Mouse (Mus musculus) adrenal gland (tissue): Measurements from ENCODE around the gene Tnfrsf11a.
"Not testable (repeated sequence)": the region's sequence is repeated elsewhere in the genome, so short reads cannot be mapped to it uniquely, and the experiment has no call there.

ENCODE experiments used
- intact Hi-C: fragments of 180-260 bp; cut with DNase I; formaldehyde crosslinking; loops from one replicate; pipeline ENCODE4 v1.15.1; 2025

Gene Tnfrsf11a

DNA sequence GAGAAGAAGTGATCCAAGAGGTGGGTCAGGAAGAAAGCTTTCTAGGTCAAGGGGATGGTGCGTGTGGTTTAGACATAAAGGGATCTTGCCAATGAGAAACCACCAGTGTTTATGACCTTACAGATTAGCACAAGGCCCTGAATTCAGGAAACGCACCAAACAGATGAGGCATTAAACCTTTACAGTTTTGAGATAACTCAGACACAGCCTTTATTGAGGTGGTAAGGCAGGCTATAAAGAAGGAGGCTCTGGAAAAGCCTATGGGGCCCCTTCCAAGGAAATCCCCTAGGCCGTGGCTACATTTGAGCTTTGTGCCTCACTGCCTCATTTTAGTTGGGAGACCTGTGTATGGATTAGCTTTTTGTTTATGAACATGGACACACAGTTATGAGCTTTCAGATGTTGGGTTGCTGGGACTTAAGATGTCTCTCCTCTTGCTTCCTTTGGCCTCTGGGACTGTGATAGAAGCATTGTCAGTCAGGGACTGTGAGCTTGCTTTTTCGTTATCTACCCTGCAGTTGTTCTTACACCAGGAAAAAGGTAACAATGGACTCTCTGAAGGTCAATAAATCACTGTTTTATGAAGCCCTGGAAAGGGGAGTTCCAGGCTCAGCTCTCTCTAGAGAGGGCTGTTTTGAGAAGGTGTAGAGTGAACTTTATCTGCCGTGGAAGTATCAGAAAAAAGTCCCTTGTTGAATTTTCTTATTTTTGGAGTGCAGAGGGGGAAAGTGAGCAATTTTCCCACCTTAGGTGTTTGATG lies 3.9 kb downstream of the Tnfrsf11a start:
- intact Hi-C loops, result no loop called here

DNA sequence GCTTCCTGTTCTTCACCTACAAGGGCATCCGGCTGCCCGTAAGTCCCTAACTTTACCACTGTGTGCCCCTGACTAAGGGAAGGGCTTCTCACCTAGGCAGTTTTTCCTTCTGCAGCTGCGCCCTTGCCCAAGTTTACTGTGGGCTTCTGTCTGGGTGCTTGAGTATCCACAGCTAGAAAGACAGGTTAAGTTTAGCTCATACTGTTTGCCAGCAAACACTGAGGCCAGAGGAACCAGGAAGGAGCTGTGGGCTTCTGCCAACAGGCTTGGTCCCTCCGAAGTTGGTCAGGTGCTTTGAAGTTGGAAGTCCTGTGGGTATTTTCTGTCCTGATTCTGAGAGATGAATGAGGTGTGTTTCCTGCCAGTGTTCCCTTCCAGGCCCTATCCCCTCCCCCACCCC lies 4.6 kb downstream of the Tnfrsf11a start:
- intact Hi-C loops, result no loop called here

DNA sequence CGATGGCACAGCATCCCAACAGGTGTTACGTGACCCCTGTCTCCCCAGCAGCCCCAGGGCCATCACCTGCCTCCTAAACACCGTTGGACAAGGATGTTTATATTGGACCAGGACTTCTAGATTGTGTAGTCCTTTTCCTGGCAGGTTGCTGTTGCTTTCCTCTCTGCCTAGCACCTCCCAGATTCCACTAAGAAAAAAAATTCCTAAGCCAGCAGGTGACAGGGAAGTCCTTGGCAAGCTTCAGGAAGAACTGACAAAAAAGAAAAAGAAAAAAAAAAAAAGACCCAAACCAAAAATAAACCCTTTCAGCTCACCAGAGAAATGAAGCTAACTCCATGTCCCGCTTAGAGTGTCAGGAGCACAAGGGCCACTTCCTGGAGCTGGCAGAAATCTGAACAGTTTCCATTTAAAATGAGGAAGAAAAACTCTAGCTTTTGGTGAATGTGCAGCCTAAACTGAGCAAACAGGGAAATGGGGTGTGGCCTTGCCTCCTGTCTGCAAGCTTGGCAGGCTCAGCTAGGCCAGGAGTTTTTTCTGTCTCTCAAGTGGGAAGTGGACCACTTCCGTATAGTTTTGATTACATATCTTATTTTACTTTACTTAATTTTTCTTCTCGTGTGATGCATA lies 6.3 kb downstream of the Tnfrsf11a start:
- intact Hi-C loops, result no loop called here

DNA sequence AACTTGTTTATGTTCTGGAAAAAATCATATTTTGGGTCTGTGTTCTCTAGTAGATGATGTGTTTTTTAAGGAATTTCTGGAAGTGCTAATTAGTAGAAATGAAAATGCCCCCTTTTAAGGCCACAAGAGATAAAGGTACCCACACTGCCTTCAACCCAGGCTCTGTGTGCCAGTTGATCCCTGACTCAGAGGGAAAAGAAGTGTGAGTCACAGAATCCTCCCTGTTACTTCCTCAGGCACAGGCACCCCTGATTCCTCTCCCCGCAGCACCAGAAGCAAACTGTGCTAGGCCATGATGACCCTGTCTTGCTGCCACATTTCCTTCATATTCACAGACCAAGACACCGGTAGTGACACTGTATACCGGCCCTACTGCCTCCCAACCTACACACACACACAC lies 9.6 kb downstream of the Tnfrsf11a start:
- intact Hi-C loops, result no loop called here

- intact Hi-C loops, result no loop called here
Observed at GRCm38 (mm10) chr1:105794670-105795069, 14.2 kb downstream of the Tnfrsf11a start.

DNA sequence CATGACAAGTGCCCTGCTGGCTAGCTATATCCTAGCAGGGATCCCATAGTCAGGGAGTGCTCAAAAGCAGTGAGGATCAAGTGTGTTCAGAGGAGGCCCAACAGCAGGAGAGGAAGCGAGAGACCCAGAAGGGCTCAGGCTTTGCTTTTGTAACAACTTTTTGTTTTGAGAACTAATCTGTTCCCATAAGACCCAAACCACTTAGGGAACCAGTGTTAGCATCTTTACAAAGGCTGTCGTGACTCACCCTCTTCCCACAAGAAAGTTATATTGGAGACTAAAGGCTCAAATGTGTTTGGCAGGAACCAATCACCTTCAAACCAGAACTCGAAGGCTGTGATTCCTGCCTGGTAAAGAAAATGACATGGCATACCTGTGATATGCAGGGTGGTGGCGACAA lies 15.2 kb downstream of the Tnfrsf11a start:
- intact Hi-C loops, result no loop called here

DNA sequence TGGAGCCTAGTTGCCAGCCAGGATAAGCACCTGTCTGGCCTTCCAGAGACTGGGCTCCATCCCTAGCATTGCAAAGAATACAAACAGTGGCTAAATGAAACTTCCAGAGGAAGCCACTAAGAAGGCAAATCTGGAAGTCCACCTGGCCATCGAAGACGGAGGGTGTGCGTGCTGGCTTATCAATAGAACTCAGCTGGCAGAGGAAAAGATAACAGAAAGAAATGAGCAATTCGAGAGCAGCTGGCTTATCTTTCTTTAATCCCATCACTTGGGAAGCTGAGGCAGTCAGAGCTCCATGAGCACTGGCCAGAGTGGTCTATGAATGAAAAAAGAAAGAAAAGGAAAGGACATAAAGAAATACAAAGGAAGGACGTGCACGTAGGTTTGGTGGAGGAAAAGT lies 20.1 kb downstream of the Tnfrsf11a start:
- intact Hi-C loops, result no loop called here

DNA sequence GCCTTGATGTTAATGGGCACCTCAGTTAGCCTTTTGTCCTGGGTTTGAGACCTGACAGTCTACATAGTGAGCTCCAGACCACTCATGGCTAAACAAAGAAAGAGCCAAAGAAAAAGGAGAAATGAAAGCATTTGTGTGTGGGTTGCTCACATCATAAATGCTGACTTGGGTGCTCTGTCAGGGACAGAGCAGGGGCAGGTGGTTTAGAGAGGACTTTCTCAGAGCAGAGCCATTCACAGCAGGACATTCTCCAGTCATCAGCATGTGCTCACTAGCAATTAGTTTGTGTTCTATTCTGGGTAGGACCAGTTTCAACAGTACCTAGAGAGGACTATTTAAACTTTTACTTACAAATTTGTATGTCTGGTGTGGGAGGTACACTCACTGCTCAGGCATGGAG lies 20.7 kb downstream of the Tnfrsf11a start:
- intact Hi-C loops, result no loop called here

DNA sequence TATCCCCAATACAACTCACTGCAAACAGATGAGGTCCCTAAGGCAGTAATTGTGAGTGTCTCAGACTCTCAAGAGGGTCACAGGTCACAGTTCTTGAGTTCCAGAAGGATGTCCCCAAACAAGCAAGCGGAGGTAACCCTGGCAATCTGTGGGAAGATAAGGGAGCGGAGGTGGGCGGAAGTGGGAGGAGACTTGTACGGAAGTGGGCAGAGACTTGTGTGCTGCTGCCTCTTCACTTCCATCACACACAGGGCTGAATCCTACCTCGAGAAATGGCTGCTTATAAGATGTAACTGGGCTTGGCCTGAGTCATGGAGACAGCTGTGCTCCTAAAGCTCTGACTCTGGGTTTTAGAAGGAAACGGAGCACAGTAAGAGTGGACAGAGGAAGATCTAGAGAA lies 22.4 kb downstream of the Tnfrsf11a start:
- intact Hi-C loops, result no loop called here

DNA sequence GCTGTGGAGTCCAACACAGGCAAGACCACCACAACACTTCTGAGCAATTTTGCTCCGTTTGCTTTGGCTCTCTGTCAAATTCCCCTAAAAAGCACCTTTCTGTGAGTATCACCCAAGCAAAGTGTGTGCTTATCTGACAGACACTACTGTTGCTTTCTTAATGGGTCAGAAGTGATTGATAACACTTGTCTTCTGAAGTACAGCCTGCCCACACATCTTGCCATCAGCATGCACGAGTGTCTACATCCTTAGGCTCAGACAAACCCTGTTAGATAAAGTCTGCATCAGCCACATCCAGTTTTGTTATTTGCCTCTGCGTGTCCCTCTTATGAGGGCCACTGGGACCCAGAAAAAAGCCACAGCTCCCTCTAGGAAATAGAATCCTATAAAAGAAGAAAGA lies 23.8 kb downstream of the Tnfrsf11a start:
- intact Hi-C loops, result no loop called here

- intact Hi-C loops, result no loop called here
Observed at GRCm38 (mm10) chr1:105805565-105805964, 25.0 kb downstream of the Tnfrsf11a start.

DNA sequence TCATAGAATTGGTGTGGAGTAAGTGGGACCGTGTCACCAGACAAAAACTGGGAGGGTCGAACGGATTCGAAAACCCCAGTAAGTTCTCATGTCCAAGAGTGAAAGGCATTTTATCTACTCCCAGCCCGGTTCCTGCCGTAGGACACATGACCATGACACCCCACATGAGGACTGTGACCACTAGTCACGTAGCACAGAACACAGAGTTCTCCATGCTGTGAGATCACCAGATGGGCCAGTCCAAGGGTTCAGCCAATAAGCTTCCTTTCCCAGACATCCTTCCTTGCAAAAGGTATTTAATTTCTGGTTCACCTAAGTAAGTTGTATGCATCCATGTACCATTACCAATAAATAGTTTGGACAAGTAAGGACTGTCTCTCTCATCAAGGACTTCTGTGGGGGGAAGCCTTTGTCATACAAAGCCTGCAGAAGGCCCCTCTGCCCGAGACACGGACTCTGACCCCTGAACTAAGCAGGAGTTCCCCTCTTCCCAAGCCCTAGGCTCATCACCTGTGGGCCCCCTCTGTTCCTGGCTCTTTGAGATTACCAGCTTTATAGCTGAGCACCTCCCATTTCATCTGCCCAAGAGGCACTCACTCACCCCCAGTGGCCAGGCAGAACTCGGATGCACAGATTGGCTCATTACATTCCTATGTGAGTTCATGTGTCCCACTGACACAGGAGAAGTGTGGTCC lies 26.7 kb downstream of the Tnfrsf11a start:
- intact Hi-C loops, result no loop called here

DNA sequence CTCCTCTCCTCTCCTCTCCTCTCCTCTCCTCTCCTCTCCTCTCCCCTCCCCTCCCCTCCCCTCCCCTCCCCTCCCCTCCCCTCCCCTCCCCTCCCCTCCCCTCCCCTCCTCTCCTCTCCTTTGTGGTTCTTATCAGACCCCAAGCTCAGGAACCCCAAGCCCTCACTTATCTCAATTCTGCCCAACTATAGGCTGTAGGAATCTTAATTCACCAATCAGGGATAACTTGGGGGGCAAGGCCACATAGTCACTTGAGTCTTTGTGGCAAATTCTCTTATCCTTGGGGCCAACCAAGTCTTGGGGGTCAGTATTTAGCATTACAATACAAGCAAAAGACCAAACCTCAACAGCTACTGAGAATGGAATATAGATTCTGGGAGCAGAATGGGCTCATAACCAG lies 31.5 kb downstream of the Tnfrsf11a start:
- intact Hi-C loops, result not testable (repeated sequence)

- intact Hi-C loops, result no loop called here
Observed at GRCm38 (mm10) chr1:105812960-105813708, 32.6 kb downstream of the Tnfrsf11a start.

GRCm38 (mm10) chr1:105813709-105814061 lies 33.2 kb downstream of the Tnfrsf11a start:
- intact Hi-C loops, result no loop called here

- intact Hi-C loops, result no loop called here
Observed at GRCm38 (mm10) chr1:105814402-105815270, 34.1 kb downstream of the Tnfrsf11a start.

DNA sequence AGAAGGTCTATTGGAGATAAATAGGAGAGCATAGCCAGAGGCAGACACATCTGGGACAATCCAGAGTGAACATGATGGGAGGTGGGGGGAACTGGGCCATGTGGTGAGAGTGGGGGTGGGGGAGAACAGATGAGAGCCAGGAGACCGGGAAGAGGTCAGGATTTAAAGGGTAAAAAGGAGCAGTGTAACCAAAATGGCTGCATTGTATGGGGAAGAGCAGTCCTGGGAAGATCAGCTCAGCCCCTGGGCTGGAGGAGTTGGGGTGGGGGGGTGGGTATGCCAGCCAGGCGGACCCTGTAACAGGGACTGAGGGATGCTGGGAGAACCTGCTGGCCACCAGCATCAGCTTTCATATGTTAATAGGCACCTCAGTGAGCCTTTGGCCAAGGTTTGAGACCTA lies 34.8 kb downstream of the Tnfrsf11a start:
- intact Hi-C loops, result no loop called here

DNA sequence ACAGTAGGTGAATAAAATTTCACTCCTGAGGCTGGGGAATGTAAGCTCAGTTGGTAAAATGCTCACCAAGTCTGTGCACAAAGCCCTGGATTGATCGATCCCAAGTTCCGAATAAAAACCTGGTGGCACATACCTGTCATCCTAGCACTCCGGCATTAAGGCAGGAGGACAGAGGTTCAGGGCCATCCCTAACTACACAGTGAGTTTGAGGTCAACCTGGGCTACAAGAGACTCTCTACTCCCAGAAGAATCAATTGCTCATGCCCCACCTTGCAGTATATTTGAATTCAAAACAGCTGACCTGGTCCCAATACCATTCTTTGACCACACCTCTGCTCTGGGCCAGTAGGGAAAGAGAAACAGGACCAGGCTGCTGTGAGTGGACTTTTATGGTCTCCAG lies 35.2 kb downstream of the Tnfrsf11a start:
- intact Hi-C loops, result no loop called here

GRCm38 (mm10) chr1:105819031-105819430 lies 38.5 kb downstream of the Tnfrsf11a start:
- intact Hi-C loops, result no loop called here

- intact Hi-C loops, result no loop called here
Observed at GRCm38 (mm10) chr1:105819740-105820139, 39.2 kb downstream of the Tnfrsf11a start.

GRCm38 (mm10) chr1:105824356-105824755 lies 43.8 kb downstream of the Tnfrsf11a start:
- intact Hi-C loops, result no loop called here
